Mouse (Mus musculus): ENCODE data around the gene Paqr5. TPM values are rescaled to one million over a fixed set of nuclear protein-coding genes. Genes with fewer than 3 reads are reported as not detected.

Gene Paqr5
- 0.28 and 0.45 TPM in 2 replicates for polyA plus RNA-seq (2012; ENCODE audit: low replicate concordance)

GRCm38 (mm10) chr9:62026600-62026999 lies at the start of gene Paqr5:
Paqr5 (minus strand) TSS chr9:62026856.

GRCm38 (mm10) chr9:61946623-61947401 lies 79.8 kb downstream of the Paqr5 start, which contains the start of gene Kif23:
Kif23 (minus strand) TSS chr9:61946774.

GRCm38 (mm10) chr9:61914203-61914916 lies 112.3 kb downstream of the Paqr5 start, which contains the start of gene Rplp1:
Rplp1 (minus strand) TSS chr9:61914542.

Other genes starting within 250 kb of the Paqr5 start
- 2,768 and 27,056 TPM in 2 replicates for gene Rplp1, start 112.3 kb downstream of the Paqr5 start, polyA plus RNA-seq (2012; ENCODE audit: low replicate concordance)
- gene Kif23, start 80.1 kb downstream of the Paqr5 start, polyA plus RNA-seq (2012; ENCODE audit: low replicate concordance) = 4.5 and 10.6 TPM in 2 replicates
- gene Glce, start 95.8 kb upstream of the Paqr5 start, polyA plus RNA-seq (2012; ENCODE audit: low replicate concordance) = 4.4 and 10.6 TPM in 2 replicates